Mouse (Mus musculus) liver, embryonic 14.5 days (tissue): Measurements from ENCODE around the gene Dynlt1f. TPM values are rescaled to one million over a fixed set of nuclear protein-coding genes. Genes with fewer than 3 reads are reported as not detected.
"Not testable (repeated sequence)": the region's sequence is repeated elsewhere in the genome, so short reads cannot be mapped to it uniquely, and the experiment has no call there.

Experiments
- ATAC-seq: fragments of 200-750 bp; cut with Nextera tagmentation; 2 replicates; pipeline ENCODE4 v1.8.0; 2017; ENCODE audit warnings: moderate number of reproducible peaks, mild to moderate bottlenecking, moderate library complexity; ENCODE audit not compliant: insufficient read depth
- DNase-seq, 3 experiments: peaks; one replicate each; pipeline ENCODE4 v3.0.0-alpha.2; 2012 to 2013; ENCODE audit warnings: low read depth in 3 of 3, low spot score in 3 of 3
- H3K27ac ChIP-seq: fragments of 300-500 bp; sonication (generic); 2 replicates; pipeline ENCODE4 v1.5.1; 2014; ENCODE audit warnings: moderate library complexity, mild to moderate bottlenecking, control low read depth, inconsistent platforms
- H3K27me3 ChIP-seq: fragments of 300-500 bp; sonication (generic); 2 replicates; pipeline ENCODE4 v1.6.1; 2014; ENCODE audit warnings: mild to moderate bottlenecking, low read length, moderate library complexity; ENCODE audit not compliant: control insufficient read depth, insufficient read depth
- H3K36me3 ChIP-seq: fragments of 300-500 bp; sonication (generic); replicated peaks from 2 replicates; pipeline ENCODE4 v1.6.1; 2014; ENCODE audit warnings: low read depth; ENCODE audit not compliant: control insufficient read depth, insufficient read depth
- H3K4me1 ChIP-seq, 2 experiments: fragments of 200-500 bp in 1 of 2; fragments of 300-500 bp in 1 of 2; sonication (generic) in 1 of 2; replicated peaks; 2 replicates each; pipeline ENCODE4 v1.6.1; 2012 to 2014; ENCODE audit warnings: antibody characterized with exemption in 1 of 2, inconsistent platforms in 1 of 2, low read length in 1 of 2; ENCODE audit not compliant: control insufficient read depth in 2 of 2, insufficient read depth in 2 of 2
- H3K4me2 ChIP-seq: fragments of 300-500 bp; sonication (generic); 2 replicates; pipeline ENCODE4 v1.6.1; 2014; ENCODE audit warnings: low read depth, mild to moderate bottlenecking, control low read depth, moderate library complexity
- H3K4me3 ChIP-seq, 2 experiments: fragments of 200-500 bp in 1 of 2; fragments of 300-500 bp in 1 of 2; sonication (generic) in 1 of 2; 2 replicates each; pipeline ENCODE4 v1.5.1; 2012 to 2014; ENCODE audit warnings: low read depth in 2 of 2, low read length in 2 of 2, mild to moderate bottlenecking in 2 of 2, control low read depth in 1 of 2, inconsistent platforms in 1 of 2, moderate library complexity in 1 of 2; ENCODE audit not compliant: insufficient read depth in 1 of 2
- H3K9ac ChIP-seq: fragments of 300-500 bp; sonication (generic); replicated peaks from 2 replicates; pipeline ENCODE4 v1.6.1; 2014; ENCODE audit warnings: mild to moderate bottlenecking, control low read depth, moderate library complexity
- H3K9me3 ChIP-seq: fragments of 300-500 bp; sonication (generic); 2 replicates; pipeline ENCODE4 v1.6.1; 2016; ENCODE audit warnings: low read length, mixed read lengths; ENCODE audit not compliant: control insufficient read depth
- CTCF ChIP-seq: IDR thresholded peaks from 2 replicates; pipeline ENCODE4 v1.5.1; 2016; ENCODE audit warnings: antibody characterized with exemption, low read depth, control low read depth
- WGBS: fragments of 180-500 bp; shearing (Covaris S2); extraction: QIAGEN DNeasy Blood & Tissue Kit; methylation state at CpG from one replicate; pipeline ENCODE4 v1.1.7; 2014; ENCODE audit not compliant: insufficient replicate concordance; 5-methylcytosine and 5-hydroxymethylcytosine counted together
- polyA plus RNA-seq, 2 experiments: library from polyadenylated mRNA; depleted of rRNA in 1 of 2; stranded (reverse) in 1 of 2; unstranded in 1 of 2; fragments of >200 nt; fragmentation: Nextera tagmentation in 1 of 2; extraction: Ambion mirVana in 1 of 2; gene quantifications; 2 replicates each; pipeline versions ENCODE4 v1.2.1 to v1.2.3; 2012 to 2014

Gene Dynlt1f
- polyA plus RNA-seq, 2 experiments, result 61.5 to 109 TPM

DNA sequence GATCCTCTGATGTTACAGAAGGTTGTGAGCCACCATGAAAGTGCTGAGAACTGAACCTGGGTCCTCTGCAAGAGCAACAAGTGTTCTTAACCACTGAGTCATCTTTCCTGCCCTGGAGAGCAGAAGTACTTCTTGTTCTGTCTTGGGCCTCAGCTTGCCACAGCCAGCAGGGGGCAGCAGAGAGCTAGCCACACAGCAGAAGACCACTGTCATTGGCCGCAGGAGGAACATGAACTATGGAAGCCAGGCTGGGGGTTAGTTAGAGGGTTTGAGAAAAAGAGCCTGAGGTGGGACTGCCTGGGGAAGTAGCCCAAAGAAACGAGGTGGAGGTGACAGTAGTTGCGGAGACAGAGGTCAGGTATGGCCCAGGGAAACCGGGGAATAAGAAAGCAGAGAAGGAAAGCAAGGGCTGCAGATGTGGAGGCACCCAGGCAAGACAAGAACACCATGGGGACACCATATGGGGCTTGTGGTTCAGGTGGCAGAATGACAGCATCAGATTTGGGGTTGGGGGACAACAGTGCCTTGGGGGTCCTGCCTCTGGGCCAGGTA is 41.6 kb upstream of the Dynlt1f start:
- not testable (repeated sequence) for H3K9me3 ChIP-seq, H3K4me3 ChIP-seq, H3K4me1 ChIP-seq, H3K36me3 ChIP-seq, H3K4me2 ChIP-seq, H3K27ac ChIP-seq, H3K9ac ChIP-seq, ATAC-seq, H3K27me3 ChIP-seq, DNase-seq
- WGBS, result 23% methylated on average over 3 of the region's 4 CpGs
- peak; percentile 72 for TF ChIP-seq CTCF

GRCm38 (mm10) chr17:6696521-6696920 is 40.8 kb upstream of the Dynlt1f start:
- not testable (repeated sequence) for H3K9me3 ChIP-seq, H3K4me2 ChIP-seq, H3K4me1 ChIP-seq, H3K27me3 ChIP-seq, H3K36me3 ChIP-seq, H3K4me3 ChIP-seq, H3K27ac ChIP-seq, H3K9ac ChIP-seq, ATAC-seq, DNase-seq
- WGBS, result 49% methylated on average over 7 of the region's 8 CpGs

DNA sequence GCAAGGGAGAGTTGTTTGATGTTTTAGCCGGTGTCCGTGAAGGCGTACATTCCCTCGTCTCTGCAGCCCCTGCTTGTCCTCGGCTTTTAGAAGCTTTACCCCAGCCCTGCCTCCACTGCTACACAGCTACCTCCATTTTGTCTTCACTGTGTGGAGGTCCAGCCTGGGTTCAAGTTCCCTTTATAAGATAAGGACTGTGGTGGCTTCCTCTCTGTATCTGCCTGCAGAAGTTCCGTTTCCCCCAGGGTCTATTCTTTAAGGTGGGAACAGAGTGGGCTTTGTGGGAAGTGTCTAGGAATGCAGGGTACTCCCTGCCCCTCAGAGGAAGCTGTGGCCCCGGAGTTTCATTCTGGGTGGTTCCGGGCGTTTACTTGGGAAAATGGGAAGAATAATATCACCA is 40.0 kb upstream of the Dynlt1f start:
- not testable (repeated sequence) for H3K4me2 ChIP-seq, H3K27ac ChIP-seq, H3K36me3 ChIP-seq, H3K9me3 ChIP-seq, ATAC-seq, H3K4me3 ChIP-seq, DNase-seq, H3K9ac ChIP-seq, H3K27me3 ChIP-seq, H3K4me1 ChIP-seq
- 49% methylated on average over 9 of the region's 9 CpGs for WGBS

GRCm38 (mm10) chr17:6691596-6691995 is 35.9 kb upstream of the Dynlt1f start:
- H3K36me3 ChIP-seq, H3K4me1 ChIP-seq, ATAC-seq, H3K27ac ChIP-seq, H3K9me3 ChIP-seq, H3K9ac ChIP-seq, H3K4me3 ChIP-seq, DNase-seq, H3K27me3 ChIP-seq, H3K4me2 ChIP-seq: not testable (repeated sequence)
- WGBS, result 5% methylated on average over 2 of the region's 2 CpGs
- peak; percentile 76 for TF ChIP-seq CTCF

DNA sequence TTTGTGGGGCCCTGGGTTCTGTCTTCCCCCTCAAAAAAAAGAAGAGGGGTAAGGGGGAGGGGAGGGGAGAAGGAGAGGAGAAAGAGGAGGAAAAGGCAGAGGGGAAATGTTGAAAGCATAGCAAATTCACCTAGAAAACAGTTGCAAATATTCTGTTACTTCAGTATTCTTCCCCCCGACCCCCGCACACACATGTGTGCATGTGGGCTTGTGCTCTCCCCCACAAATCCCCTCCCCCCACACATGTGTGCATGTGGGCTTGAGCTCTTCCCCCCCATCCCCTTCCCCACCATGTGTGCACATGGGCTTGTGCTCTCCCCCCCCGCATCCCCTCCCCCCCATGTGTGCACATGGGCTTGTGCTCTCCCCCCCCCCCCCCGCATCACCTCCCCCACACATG is 33.6 kb upstream of the Dynlt1f start:
- H3K36me3 ChIP-seq, H3K27me3 ChIP-seq, H3K9ac ChIP-seq, ATAC-seq, H3K4me3 ChIP-seq, DNase-seq, H3K4me2 ChIP-seq, H3K27ac ChIP-seq, H3K9me3 ChIP-seq, H3K4me1 ChIP-seq: not testable (repeated sequence)
- 100% methylated on average over 2 of the region's 4 CpGs for WGBS

GRCm38 (mm10) chr17:6686299-6686971 is 30.7 kb upstream of the Dynlt1f start:
- not testable (repeated sequence) for H3K9ac ChIP-seq, DNase-seq
- 64% methylated on average over 2 of the region's 4 CpGs for WGBS

GRCm38 (mm10) chr17:6685288-6685818 is 29.7 kb upstream of the Dynlt1f start:
- 44% methylated on average over 2 of the region's 8 CpGs for WGBS
- ATAC-seq, H3K4me2 ChIP-seq, H3K9ac ChIP-seq, H3K4me3 ChIP-seq, H3K9me3 ChIP-seq, H3K4me1 ChIP-seq, H3K27me3 ChIP-seq, H3K27ac ChIP-seq, H3K36me3 ChIP-seq, DNase-seq: not testable (repeated sequence)

More at GRCm38 (mm10) chr17:6686299-6686971, 30.7 kb upstream of the Dynlt1f start:
- H3K4me3 ChIP-seq, H3K36me3 ChIP-seq, H3K27me3 ChIP-seq, H3K4me1 ChIP-seq, H3K9me3 ChIP-seq, H3K4me2 ChIP-seq, ATAC-seq, H3K27ac ChIP-seq: not testable (repeated sequence)
